Mouse (Mus musculus) MEL (cell line): ENCODE measurements around the gene Fam53b. TPM values are rescaled to one million over a fixed set of nuclear protein-coding genes. Genes with fewer than 3 reads are reported as not detected.

Experiments used
- DNase-seq: peaks from one replicate; pipeline ENCODE4 v3.0.0; 2011; ENCODE audit warnings: low read depth, low spot score
- H3K27ac ChIP-seq: 2 replicates; pipeline ENCODE4 v1.5.1; 2012; ENCODE audit warnings: low read depth, mild to moderate bottlenecking, control low read depth, low read length, moderate library complexity; ENCODE audit not compliant: control insufficient read depth
- H3K27me3 ChIP-seq, 2 experiments: fragments of 150-350 bp in 1 of 2; sonication (generic) in 1 of 2; 2 replicates each; pipeline ENCODE4 v1.6.1; 2012; ENCODE audit warnings: low read length in 2 of 2, mild to moderate bottlenecking in 2 of 2, improper control_type of control experiment in 1 of 2, moderate library complexity in 1 of 2; ENCODE audit not compliant: insufficient read depth in 2 of 2, control insufficient read depth in 1 of 2
- H3K36me3 ChIP-seq, 2 experiments: 2 replicates each; pipeline ENCODE4 v1.6.1; 2012 to 2014; ENCODE audit warnings: low read length in 2 of 2, improper control_type of control experiment in 1 of 2, inconsistent platforms in 1 of 2, mild to moderate bottlenecking in 1 of 2; ENCODE audit not compliant: insufficient read depth in 2 of 2, control insufficient read depth in 1 of 2
- H3K4me1 ChIP-seq, 2 experiments: fragments of 150-350 bp in 1 of 2; sonication (generic) in 1 of 2; 2 replicates each; pipeline ENCODE4 v1.6.1; 2012; ENCODE audit warnings: low read length in 2 of 2, improper control_type of control experiment in 1 of 2, mild to moderate bottlenecking in 1 of 2; ENCODE audit not compliant: insufficient read depth in 2 of 2, control insufficient read depth in 1 of 2
- H3K4me3 ChIP-seq, 2 experiments: fragments of 150-350 bp in 1 of 2; sonication (generic) in 1 of 2; 2 replicates each; pipeline ENCODE4 v1.5.1; 2012; ENCODE audit warnings: low read depth in 2 of 2, low read length in 2 of 2, mild to moderate bottlenecking in 2 of 2, moderate library complexity in 2 of 2, control low read depth in 1 of 2, improper control_type of control experiment in 1 of 2; ENCODE audit not compliant: control insufficient read depth in 1 of 2, insufficient read depth in 1 of 2
- H3K79me2 ChIP-seq: 2 replicates; pipeline ENCODE4 v1.6.1; 2012; ENCODE audit warnings: mild to moderate bottlenecking, low read length, moderate library complexity; ENCODE audit not compliant: control insufficient read depth, poor library complexity, insufficient read depth
- H3K9ac ChIP-seq: 2 replicates; pipeline ENCODE4 v1.6.1; 2012; ENCODE audit warnings: low read depth, mild to moderate bottlenecking, control low read depth, low read length, moderate library complexity; ENCODE audit not compliant: control insufficient read depth, poor library complexity, severe bottlenecking
- H3K9me3 ChIP-seq: fragments of 150-350 bp; sonication (generic); replicated peaks from 2 replicates; pipeline ENCODE4 v1.6.1; 2012; ENCODE audit warnings: mild to moderate bottlenecking, low read length, improper control_type of control experiment, moderate library complexity; ENCODE audit not compliant: insufficient read depth
- CHD1 ChIP-seq: IDR thresholded peaks from 2 replicates; pipeline ENCODE4 v1.6.1; 2012; ENCODE audit warnings: low read depth, mild to moderate bottlenecking, inconsistent platforms, low read length, improper control_type of control experiment
- E2F4 ChIP-seq: IDR thresholded peaks from 2 replicates; pipeline ENCODE4 v1.6.1; 2011; ENCODE audit warnings: low read depth, low read length, improper control_type of control experiment, borderline replicate concordance
- GABPA ChIP-seq: IDR thresholded peaks from 2 replicates; pipeline ENCODE4 v1.6.1; 2012; ENCODE audit warnings: low read depth, mild to moderate bottlenecking, inconsistent platforms, low read length, improper control_type of control experiment, moderate library complexity
- MAFK ChIP-seq: IDR thresholded peaks from 2 replicates; pipeline ENCODE4 v1.6.1; 2011; ENCODE audit warnings: low read depth, mild to moderate bottlenecking, low read length, improper control_type of control experiment, borderline replicate concordance
- MAX ChIP-seq: IDR thresholded peaks from 2 replicates; pipeline ENCODE4 v1.6.1; 2011; ENCODE audit warnings: low read length, improper control_type of control experiment
- MXI1 ChIP-seq: IDR thresholded peaks from 2 replicates; pipeline ENCODE4 v1.6.1; 2011; ENCODE audit warnings: mild to moderate bottlenecking, low read depth, low read length, improper control_type of control experiment
- MYB ChIP-seq: IDR thresholded peaks from 2 replicates; pipeline ENCODE4 v1.6.1; 2011; ENCODE audit warnings: mild to moderate bottlenecking, low read depth, low read length, improper control_type of control experiment
- MYC ChIP-seq: IDR thresholded peaks from 2 replicates; pipeline ENCODE4 v1.6.1; 2011; ENCODE audit warnings: low read depth, mild to moderate bottlenecking, low read length, improper control_type of control experiment, moderate library complexity
- NELFE ChIP-seq: IDR thresholded peaks from 2 replicates; pipeline ENCODE4 v1.6.1; 2011; ENCODE audit warnings: low read depth, low read length, improper control_type of control experiment
- NRF1 ChIP-seq: IDR thresholded peaks from 2 replicates; pipeline ENCODE4 v1.6.1; 2014; ENCODE audit warnings: low read depth, mild to moderate bottlenecking, inconsistent platforms, low read length, improper control_type of control experiment, moderate library complexity; ENCODE audit not compliant: poor library complexity, insufficient read depth, severe bottlenecking
- RAD21 ChIP-seq: IDR thresholded peaks from 2 replicates; pipeline ENCODE4 v1.6.1; 2011; ENCODE audit warnings: mild to moderate bottlenecking, low read depth, low read length, improper control_type of control experiment
- RCOR1 ChIP-seq: IDR thresholded peaks from 2 replicates; pipeline ENCODE4 v1.6.1; 2012; ENCODE audit warnings: low read depth, mild to moderate bottlenecking, inconsistent platforms, low read length, improper control_type of control experiment
- TBP ChIP-seq: IDR thresholded peaks from 2 replicates; pipeline ENCODE4 v1.8.0; 2011; ENCODE audit warnings: low read depth, low read length, improper control_type of control experiment
- UBTF ChIP-seq: IDR thresholded peaks from 2 replicates; pipeline ENCODE4 v1.6.1; 2012; ENCODE audit warnings: low read depth, mild to moderate bottlenecking, inconsistent platforms, low read length, improper control_type of control experiment, moderate library complexity, borderline replicate concordance; ENCODE audit not compliant: insufficient read depth
- USF2 ChIP-seq, 2 experiments: IDR thresholded peaks; 2 replicates each; pipeline ENCODE4 v1.6.1; 2011 to 2012; ENCODE audit warnings: improper control_type of control experiment in 2 of 2, low read length in 2 of 2, borderline replicate concordance in 1 of 2, inconsistent platforms in 1 of 2, low read depth in 1 of 2, mild to moderate bottlenecking in 1 of 2; ENCODE audit not compliant: insufficient read depth in 1 of 2
- ZC3H11A ChIP-seq: IDR thresholded peaks from 2 replicates; pipeline ENCODE4 v1.6.1; 2012; ENCODE audit warnings: low read depth, mild to moderate bottlenecking, inconsistent platforms, low read length, improper control_type of control experiment
- ZKSCAN1 ChIP-seq: IDR thresholded peaks from 2 replicates; pipeline ENCODE4 v1.6.1; 2012; ENCODE audit warnings: low read depth, mild to moderate bottlenecking, inconsistent platforms, low read length, improper control_type of control experiment, moderate library complexity
- ZNF384 ChIP-seq: IDR thresholded peaks from 2 replicates; pipeline ENCODE4 v1.6.1; 2012; ENCODE audit warnings: low read depth, mild to moderate bottlenecking, inconsistent platforms, low read length, improper control_type of control experiment
- polyA plus RNA-seq, 2 experiments: library from polyadenylated mRNA; stranded (reverse) in 1 of 2; unstranded in 1 of 2; fragments of >175 nt in 1 of 2; fragments of >200 nt in 1 of 2; gene quantifications; 2 replicates each; pipeline versions ENCODE4 v1.2.1 to v1.2.4; 2012; ENCODE audit warnings: low replicate concordance in 2 of 2, low read depth in 1 of 2; ENCODE audit not compliant: insufficient read length in 2 of 2, insufficient read depth in 1 of 2, missing spikeins in 1 of 2
- total RNA-seq: library from RNA; depleted of rRNA; stranded (reverse); fragments of 300-350 nt; gene quantifications from 2 replicates; pipeline ENCODE4 v1.2.3, GENCODE M21; 2012

The Fam53b gene
- total and polyA plus RNA-seq, 3 experiments, result 7.9 to 15.4 TPM; not detected in 1

- Histone ChIP-seq H3K79me2 (peaks cover 2% of the 10 kb centered on the region; the same call in 1 of the 2 replicates), H3K36me3 (peaks cover 0 to 2% of the 10 kb centered on the region in 2 experiments; a peak in 2 of 4 replicates)
- TF ChIP-seq TBP, result no peak
- TF ChIP-seq ZNF384, result no peak
- no peak for TF ChIP-seq USF2 (IDR thresholded peaks at IDR 0.05; ENCODE audit: borderline replicate concordance in 1 of 2, insufficient read depth in 1 of 2, low read depth in 1 of 2, low read length in 2 of 2)
- no peak for TF ChIP-seq MAFK
- TF ChIP-seq NELFE, result no peak
- no peak for TF ChIP-seq GABPA
- no peak for TF ChIP-seq RCOR1
- TF ChIP-seq ZC3H11A, result no peak
- TF ChIP-seq MYB, result no peak
- no peak for TF ChIP-seq ZKSCAN1
- TF ChIP-seq, all 39 proteins: peak for 0
- H3K4me3 ChIP-seq, result no peak overlapping the region
- DNase-seq, result no peak
- H3K9me3 ChIP-seq, result no peaks in the 10 kb centered on the region
- H3K27me3 ChIP-seq, result no peaks in the 10 kb centered on the region
- no peak overlapping the region for H3K9ac ChIP-seq
- no peak overlapping the region for H3K27ac ChIP-seq
- no peaks in the 10 kb centered on the region for H3K4me1 ChIP-seq
Observed at GRCm38 (mm10) chr7:132788826-132789225, 24.9 kb downstream of the Fam53b start.

- Histone ChIP-seq H3K27me3 (no peaks in the 10 kb centered on the region), H3K4me3 (no peak overlapping the region), H3K9ac (no peak overlapping the region), H3K27ac (no peak overlapping the region), H3K79me2 (peaks cover 2% of the 10 kb centered on the region; the same call in 1 of the 2 replicates)
- no peak for DNase-seq
- no peak for TF ChIP-seq MYB
- no peak for TF ChIP-seq E2F4
- TF ChIP-seq CHD1, result no peak
- no peak for TF ChIP-seq MAX
- TF ChIP-seq MXI1, result no peak
- TF ChIP-seq RAD21, result no peak
- no peak for TF ChIP-seq MYC
- no peak for TF ChIP-seq UBTF
- TF ChIP-seq NRF1, result no peak
- TF ChIP-seq, all 39 proteins: peak for 0
- no peaks in the 10 kb centered on the region for H3K9me3 ChIP-seq
- H3K36me3 ChIP-seq, result no peaks in the 10 kb centered on the region; a peak in 1 of 4 replicates
- H3K4me1 ChIP-seq, result no peaks in the 10 kb centered on the region
Observed at GRCm38 (mm10) chr7:132787496-132788190, 26.0 kb downstream of the Fam53b start.
